14 mouse cellular contexts compared by ENCODE assay signal in the genomic region with DNA sequence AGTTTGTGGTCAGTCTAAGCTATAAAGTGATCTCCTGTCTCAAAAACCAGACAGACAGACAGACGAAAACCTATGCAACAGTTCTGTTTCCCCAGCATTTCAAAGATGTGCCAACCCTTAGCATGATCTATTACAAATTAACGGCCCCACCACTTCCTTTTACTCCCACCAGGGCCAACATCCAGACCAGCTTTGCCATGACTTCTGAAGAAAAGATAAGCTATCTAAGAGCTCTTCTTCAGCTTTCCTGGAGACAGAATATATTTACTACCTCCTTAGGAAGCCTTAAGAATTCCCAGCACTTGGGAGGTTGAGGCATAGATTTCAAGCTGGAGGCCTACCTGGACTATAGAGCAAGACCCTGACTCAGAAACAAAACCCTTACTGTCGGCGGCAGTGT. TPM values are rescaled to one million over a fixed set of nuclear protein-coding genes. Genes with fewer than 3 reads are reported as not detected.
A peak's percentile ranks its signal among the peaks of the same experiment; 100 is the strongest.
DNase-seq lines count a peak whose midpoint lies in the region; ATAC-seq and TF ChIP-seq lines count a peak whose summit lies in the region.
"Had no signal": no experiment of that assay in that cellular context is flagged by ENCODE, and none has a peak within 500 bp of the region (broad histone marks: within the 10 kb centered on the region; RNA-seq: fewer than 3 reads in every experiment).

No protein-coding gene starts in this region.

- WGBS in hindbrain, embryonic 10.5 days, result 77% methylated on average over 4 of the region's 4 CpGs
- 71% methylated on average over 4 of the region's 4 CpGs for WGBS in hindbrain, embryonic 11.5 days
- WGBS in embryonic facial prominence, embryonic 12.5 days, result 63% methylated on average over 4 of the region's 4 CpGs
- 19% methylated on average over 4 of the region's 4 CpGs for WGBS in liver, embryonic 12.5 days (ENCODE audit: insufficient replicate concordance)

- H3K27ac ChIP-seq in hindbrain, embryonic 10.5 days, result no peak overlapping the region
- no peak overlapping the region for H3K27ac ChIP-seq in hindbrain, embryonic 11.5 days (ENCODE audit: low read depth, low read length)
- 0 out of 2 replicates have a peak overlapping the region, but pooled peaks have one; percentile 30 for H3K27ac ChIP-seq in embryonic facial prominence, embryonic 12.5 days
- peak overlapping the region; percentile 99 for H3K27ac ChIP-seq in liver, embryonic 12.5 days
- H3K27ac ChIP-seq: heart, embryonic 15.5 days; intestine, embryonic 15.5 days had no signal

- H3K4me2 ChIP-seq in hindbrain, embryonic 11.5 days (replicated peaks; ENCODE audit: low read depth, low read length), result no peak overlapping the region
- no peak overlapping the region for H3K4me2 ChIP-seq in embryonic facial prominence, embryonic 12.5 days (replicated peaks)
- H3K4me2 ChIP-seq in liver, embryonic 12.5 days, result peak overlapping the region; percentile 82
- H3K4me2 ChIP-seq: heart, embryonic 15.5 days; intestine, embryonic 15.5 days had no signal

- H3K27me3 ChIP-seq in hindbrain, embryonic 10.5 days (ENCODE audit: insufficient read depth, poor library complexity, severe bottlenecking), result peaks cover 4% of the 10 kb centered on the region; the same call in 1 of the 2 replicates
- no peaks in the 10 kb centered on the region for H3K27me3 ChIP-seq in hindbrain, embryonic 11.5 days (ENCODE audit: control insufficient read depth, insufficient read depth, low read length)
- H3K27me3 ChIP-seq in G1E (ENCODE audit: insufficient read depth, low read length), result no peaks in the 10 kb centered on the region
- no peaks in the 10 kb centered on the region for H3K27me3 ChIP-seq in embryonic facial prominence, embryonic 12.5 days
- H3K27me3 ChIP-seq in liver, embryonic 12.5 days (replicated peaks), result no peaks in the 10 kb centered on the region
- H3K27me3 ChIP-seq: CH12.LX; heart, embryonic 15.5 days; intestine, embryonic 15.5 days had no signal

- H3K4me3 ChIP-seq in hindbrain, embryonic 10.5 days, result peak overlapping the region; percentile 26; the same call in 1 of the 2 replicates
- H3K4me3 ChIP-seq in hindbrain, embryonic 11.5 days (ENCODE audit: low read depth, low read length), result no peak overlapping the region
- peak overlapping the region; percentile 90 for H3K4me3 ChIP-seq in G1E (ENCODE audit: low read depth, low read length)
- no peak overlapping the region for H3K4me3 ChIP-seq in embryonic facial prominence, embryonic 12.5 days
- peak overlapping the region; percentile 74 for H3K4me3 ChIP-seq in liver, embryonic 12.5 days
- H3K4me3 ChIP-seq: heart, embryonic 15.5 days; intestine, embryonic 15.5 days had no signal

- no peak for TF ChIP-seq CTCF in G1E (IDR thresholded peaks at IDR 0.05; ENCODE audit: low read depth, low read length)

- no peak for DNase-seq in hindbrain, embryonic 10.5 days (ENCODE audit: low spot score)
- no peak for DNase-seq in hindbrain, embryonic 11.5 days (ENCODE audit: low spot score)
- no peak for DNase-seq in G1E (ENCODE audit: low spot score)
- DNase-seq in kidney, postnatal 25 days, result no peak
- DNase-seq in kidney, postnatal 4 days, result no peak
- DNase-seq: adrenal gland, adult 8-10 months; lung, postnatal 4 days; right cerebral cortex, postnatal 14 days; thymus, postnatal 4 days had no signal

- no peak for ATAC-seq in hindbrain, embryonic 11.5 days (ENCODE audit: low FRiP score)
- ATAC-seq in G1E (ENCODE audit: extremely low read depth, insufficient number of reproducible peaks, low FRiP score, poor library complexity, severe bottlenecking), result no peak
- no peak for ATAC-seq in embryonic facial prominence, embryonic 12.5 days (ENCODE audit: insufficient number of reproducible peaks, insufficient read depth, low FRiP score, low TSS enrichment)
- ATAC-seq in liver, embryonic 12.5 days, result no peak
- ATAC-seq: intestine, embryonic 15.5 days had no signal

- no peak overlapping the region for H3K9ac ChIP-seq in hindbrain, embryonic 11.5 days (ENCODE audit: low read depth, low read length)
- no peak overlapping the region for H3K9ac ChIP-seq in embryonic facial prominence, embryonic 12.5 days
- H3K9ac ChIP-seq in liver, embryonic 12.5 days, result peak overlapping the region; percentile 95
- H3K9ac ChIP-seq: heart, embryonic 15.5 days; intestine, embryonic 15.5 days had no signal

- H3K36me3 ChIP-seq in hindbrain, embryonic 10.5 days, result no peaks in the 10 kb centered on the region
- no peaks in the 10 kb centered on the region for H3K36me3 ChIP-seq in hindbrain, embryonic 11.5 days (ENCODE audit: control insufficient read depth, insufficient read depth, low read length)
- peaks cover 45% of the 10 kb centered on the region for H3K36me3 ChIP-seq in G1E (replicated peaks)
- no peaks in the 10 kb centered on the region for H3K36me3 ChIP-seq in embryonic facial prominence, embryonic 12.5 days
- H3K36me3 ChIP-seq in liver, embryonic 12.5 days, result peaks cover 62% of the 10 kb centered on the region
- H3K36me3 ChIP-seq: heart, embryonic 15.5 days had no signal

- no peaks in the 10 kb centered on the region for H3K9me3 ChIP-seq in hindbrain, embryonic 10.5 days
- no peaks in the 10 kb centered on the region for H3K9me3 ChIP-seq in hindbrain, embryonic 11.5 days (ENCODE audit: control insufficient read depth, low read length)
- peaks cover 3% of the 10 kb centered on the region for H3K9me3 ChIP-seq in G1E (replicated peaks)
- no peaks in the 10 kb centered on the region for H3K9me3 ChIP-seq in embryonic facial prominence, embryonic 12.5 days
- H3K9me3 ChIP-seq in liver, embryonic 12.5 days (replicated peaks), result 0 out of 2 replicates have a peak, but pooled peaks cover under 1% of the 10 kb centered on the region
- H3K9me3 ChIP-seq: heart, embryonic 15.5 days; intestine, embryonic 15.5 days had no signal

- peaks cover 27% of the 10 kb centered on the region for H3K4me1 ChIP-seq in hindbrain, embryonic 10.5 days (replicated peaks)
- H3K4me1 ChIP-seq in hindbrain, embryonic 11.5 days (replicated peaks; ENCODE audit: control insufficient read depth, insufficient read depth, low read length), result peaks cover 2% of the 10 kb centered on the region; the same call in 1 of the 2 replicates
- peaks cover 72% of the 10 kb centered on the region for H3K4me1 ChIP-seq in G1E (ENCODE audit: insufficient read depth, low read depth, low read length)
- peaks cover 8% of the 10 kb centered on the region; the same call in 1 of the 2 replicates for H3K4me1 ChIP-seq in embryonic facial prominence, embryonic 12.5 days
- H3K4me1 ChIP-seq in liver, embryonic 12.5 days, result peaks cover 86% of the 10 kb centered on the region

RNA-seq across cellular contexts. Expression of gene Abcb10, which starts 2.7 kb away (rescaled TPM):
- 19.5 and 21.4 TPM in 2 replicates for polyA plus RNA-seq in hindbrain, embryonic 10.5 days (2016; fragmentation: Nextera tagmentation; extraction: Ambion mirVana)
- polyA plus RNA-seq in hindbrain, embryonic 11.5 days (2014; fragmentation: Nextera tagmentation; extraction: Ambion mirVana), result 17.5 and 18.3 TPM in 2 replicates
- 20.8 and 44.3 TPM in 2 replicates for total RNA-seq in G1E (2014; fragmentation: Nextera tagmentation)
- total RNA-seq in G1E (2017), result 19.6 and 21.6 TPM in 2 replicates
- polyA plus RNA-seq in G1E (2012), result 19.7 and 22.1 TPM in 2 replicates
- polyA plus RNA-seq in embryonic facial prominence, embryonic 12.5 days (2016; fragmentation: Nextera tagmentation; extraction: Ambion mirVana), result 21.7 and 22.0 TPM in 2 replicates
- 191 and 196 TPM in 2 replicates for polyA plus RNA-seq in liver, embryonic 12.5 days (2016; fragmentation: Nextera tagmentation; extraction: Ambion mirVana)

RNA-seq across cellular contexts. Expression of gene Nup133, which starts 31.2 kb away (rescaled TPM):
- 44.7 and 52.4 TPM in 2 replicates for polyA plus RNA-seq in hindbrain, embryonic 10.5 days (2016; fragmentation: Nextera tagmentation; extraction: Ambion mirVana)
- polyA plus RNA-seq in hindbrain, embryonic 11.5 days (2014; fragmentation: Nextera tagmentation; extraction: Ambion mirVana), result 50.1 and 52.3 TPM in 2 replicates
- total RNA-seq in G1E (2014; fragmentation: Nextera tagmentation) (46.2 and 66.5 TPM in 2 replicates), G1E (2017) (38.3 and 42.5 TPM in 2 replicates)
- 21.2 and 31.2 TPM in 2 replicates for polyA plus RNA-seq in G1E (2012)
- polyA plus RNA-seq in embryonic facial prominence, embryonic 12.5 days (2016; fragmentation: Nextera tagmentation; extraction: Ambion mirVana), result 45.3 and 52.0 TPM in 2 replicates
- 35.8 and 36.9 TPM in 2 replicates for polyA plus RNA-seq in liver, embryonic 12.5 days (2016; fragmentation: Nextera tagmentation; extraction: Ambion mirVana)

RNA-seq across cellular contexts. Expression of gene Taf5l, which starts 41.0 kb away (rescaled TPM):
- 37.8 and 40.2 TPM in 2 replicates for polyA plus RNA-seq in hindbrain, embryonic 10.5 days (2016; fragmentation: Nextera tagmentation; extraction: Ambion mirVana)
- polyA plus RNA-seq in hindbrain, embryonic 11.5 days (2014; fragmentation: Nextera tagmentation; extraction: Ambion mirVana), result 32.1 and 42.9 TPM in 2 replicates
- 36.9 and 46.6 TPM in 2 replicates for total RNA-seq in G1E (2014; fragmentation: Nextera tagmentation)
- total RNA-seq in G1E (2017), result 35.0 and 38.0 TPM in 2 replicates
- 23.5 and 24.3 TPM in 2 replicates for polyA plus RNA-seq in G1E (2012)
- polyA plus RNA-seq in embryonic facial prominence, embryonic 12.5 days (2016; fragmentation: Nextera tagmentation; extraction: Ambion mirVana), result 46.3 and 47.5 TPM in 2 replicates
- polyA plus RNA-seq in liver, embryonic 12.5 days (2016; fragmentation: Nextera tagmentation; extraction: Ambion mirVana), result 47.2 and 48.0 TPM in 2 replicates

RNA-seq across cellular contexts. Expression of gene Urb2, which starts 41.1 kb away (rescaled TPM):
- 6.8 and 7.1 TPM in 2 replicates for polyA plus RNA-seq in hindbrain, embryonic 10.5 days (2016; fragmentation: Nextera tagmentation; extraction: Ambion mirVana)
- 7.3 and 7.6 TPM in 2 replicates for polyA plus RNA-seq in hindbrain, embryonic 11.5 days (2014; fragmentation: Nextera tagmentation; extraction: Ambion mirVana)
- total RNA-seq in G1E (2014; fragmentation: Nextera tagmentation), result 19.5 and 24.8 TPM in 2 replicates
- total RNA-seq in G1E (2017), result 19.3 and 19.4 TPM in 2 replicates
- polyA plus RNA-seq in G1E (2012), result 2.2 and 3.8 TPM in 2 replicates
- polyA plus RNA-seq in embryonic facial prominence, embryonic 12.5 days (2016; fragmentation: Nextera tagmentation; extraction: Ambion mirVana), result 5.2 and 6.1 TPM in 2 replicates
- 5.9 and 7.2 TPM in 2 replicates for polyA plus RNA-seq in liver, embryonic 12.5 days (2016; fragmentation: Nextera tagmentation; extraction: Ambion mirVana)

Comparison
In these comparisons a context has a peak if more than half of its experiments do, and no peak if none do; other contexts are left out.
1. H3K4me3 ChIP-seq: peak in hindbrain, embryonic 10.5 days (single experiment), G1E (single experiment) and liver, embryonic 12.5 days (single experiment); none in hindbrain, embryonic 11.5 days (single experiment) and embryonic facial prominence, embryonic 12.5 days (single experiment).
2. H3K27ac ChIP-seq: peak in embryonic facial prominence, embryonic 12.5 days (single experiment) and liver, embryonic 12.5 days (single experiment); none in hindbrain, embryonic 10.5 days (single experiment) and hindbrain, embryonic 11.5 days (single experiment).